Mouse (Mus musculus): ENCODE results near the gene Itgav. TPM values are rescaled to one million over a fixed set of nuclear protein-coding genes. Genes with fewer than 3 reads are reported as not detected.

The Itgav gene
- polyA plus RNA-seq, 1 experiment from 2014 or later = 24.5 TPM

- Histone ChIP-seq H3K36me3 (peaks cover 11% of the 10 kb centered on the region), H3K4me1 (peaks cover 23% of the 10 kb centered on the region), H3K27me3 (replicated peaks) (no peaks in the 10 kb centered on the region), H3K4me3 (no peak overlapping the region), H3K9me3 (replicated peaks) (no peaks in the 10 kb centered on the region), H3K4me2 (no peak overlapping the region), H3K9ac (no peak overlapping the region), H3K27ac (no peak overlapping the region)
- 76% methylated on average over 5 of the region's 5 CpGs for WGBS (ENCODE audit: insufficient replicate concordance)
- ATAC-seq = no peak
Observed at GRCm38 (mm10) chr2:83736836-83737235, 12.6 kb downstream of the Itgav start.

- 77% methylated on average over 14 of the region's 14 CpGs for WGBS (ENCODE audit: insufficient replicate concordance)
Observed at GRCm38 (mm10) chr2:83738586-83739251, 14.5 kb downstream of the Itgav start.

DNA sequence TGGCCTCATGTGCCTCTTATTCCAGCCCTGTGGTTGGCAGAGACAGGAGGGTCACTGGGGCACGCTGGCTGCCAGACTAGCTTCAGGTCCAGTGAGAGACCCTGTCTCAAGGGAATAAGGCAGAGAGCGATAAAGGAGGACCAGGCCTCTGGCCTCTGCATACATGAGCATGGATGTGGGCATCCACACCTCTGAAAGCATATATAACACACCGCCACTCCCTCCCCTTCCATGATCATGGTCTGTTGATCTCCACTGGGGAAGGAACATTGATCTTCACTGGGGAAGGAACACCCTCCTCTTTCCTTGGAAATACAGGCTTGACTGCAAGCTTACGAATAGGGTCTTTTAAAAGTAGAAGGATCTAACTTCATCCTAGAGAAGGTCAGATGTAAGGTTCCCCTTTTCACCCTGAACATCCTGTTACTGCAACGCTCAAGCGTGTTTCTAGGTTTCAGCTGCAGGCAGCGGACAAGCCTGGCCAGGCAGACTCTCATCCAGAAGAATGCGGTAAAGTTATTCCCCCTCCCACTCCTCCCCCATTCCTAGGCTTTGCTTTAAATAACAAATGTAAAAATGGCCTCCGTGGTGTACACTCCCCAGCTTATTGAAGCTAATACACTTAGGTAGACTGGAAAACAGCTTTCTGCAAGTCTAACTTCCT lies 15.4 kb downstream of the Itgav start:
- H3K4me1 ChIP-seq = peaks cover 25% of the 10 kb centered on the region
- WGBS (ENCODE audit: insufficient replicate concordance) = 58% methylated on average over 9 of the region's 9 CpGs
- H3K4me3 ChIP-seq = no peak overlapping the region
- H3K36me3 ChIP-seq = peaks cover 11% of the 10 kb centered on the region
- no peak overlapping the region for H3K9ac ChIP-seq
- H3K27me3 ChIP-seq (replicated peaks) = no peaks in the 10 kb centered on the region
- H3K9me3 ChIP-seq (replicated peaks) = no peaks in the 10 kb centered on the region
- H3K4me2 ChIP-seq = no peak overlapping the region
- no peak for ATAC-seq
- H3K27ac ChIP-seq = no peak overlapping the region

More at GRCm38 (mm10) chr2:83738586-83739251, 14.5 kb downstream of the Itgav start:
- Histone ChIP-seq H3K4me1 (peaks cover 33% of the 10 kb centered on the region), H3K9me3 (replicated peaks) (no peaks in the 10 kb centered on the region), H3K27ac (no peak overlapping the region), H3K4me3 (no peak overlapping the region), H3K9ac (no peak overlapping the region), H3K4me2 (no peak overlapping the region), H3K27me3 (replicated peaks) (no peaks in the 10 kb centered on the region), H3K36me3 (peaks cover 11% of the 10 kb centered on the region)
- ATAC-seq = no peak

GRCm38 (mm10) chr2:83740601-83741031 lies 16.4 kb downstream of the Itgav start:
- Histone ChIP-seq H3K4me3 (no peak overlapping the region), H3K9ac (no peak overlapping the region), H3K4me1 (peaks cover 25% of the 10 kb centered on the region), H3K27ac (no peak overlapping the region), H3K36me3 (peaks cover 11% of the 10 kb centered on the region), H3K4me2 (no peak overlapping the region), H3K27me3 (replicated peaks) (no peaks in the 10 kb centered on the region), H3K9me3 (replicated peaks) (no peaks in the 10 kb centered on the region)
- ATAC-seq = no peak; the same call in 1 of the 2 replicates
- 43% methylated on average over 5 of the region's 5 CpGs for WGBS (ENCODE audit: insufficient replicate concordance)

- no peaks in the 10 kb centered on the region for H3K27me3 ChIP-seq (replicated peaks)
- WGBS (ENCODE audit: insufficient replicate concordance) = 31% methylated on average over 9 of the region's 9 CpGs
- H3K4me3 ChIP-seq = no peak overlapping the region
- peaks cover 3% of the 10 kb centered on the region; the same call in 1 of the 2 replicates for H3K36me3 ChIP-seq
- no peak overlapping the region for H3K9ac ChIP-seq
- no peak for ATAC-seq
- H3K27ac ChIP-seq = no peak overlapping the region
- H3K4me1 ChIP-seq = peaks cover 25% of the 10 kb centered on the region
- H3K9me3 ChIP-seq (replicated peaks) = no peaks in the 10 kb centered on the region
- H3K4me2 ChIP-seq = no peak overlapping the region
Observed at GRCm38 (mm10) chr2:83742210-83742609, 18.0 kb downstream of the Itgav start.

GRCm38 (mm10) chr2:83742836-83743235 lies 18.6 kb downstream of the Itgav start:
- Histone ChIP-seq H3K9ac (no peak overlapping the region), H3K4me3 (no peak overlapping the region), H3K27ac (no peak overlapping the region), H3K36me3 (peaks cover 3% of the 10 kb centered on the region; the same call in 1 of the 2 replicates), H3K9me3 (replicated peaks) (no peaks in the 10 kb centered on the region), H3K27me3 (replicated peaks) (no peaks in the 10 kb centered on the region), H3K4me1 (peaks cover 25% of the 10 kb centered on the region), H3K4me2 (no peak overlapping the region)
- 76% methylated on average over 2 of the region's 2 CpGs for WGBS (ENCODE audit: insufficient replicate concordance)
- ATAC-seq = no peak

- Histone ChIP-seq H3K9me3 (replicated peaks) (no peaks in the 10 kb centered on the region), H3K4me2 (no peak overlapping the region), H3K4me1 (peaks cover 18% of the 10 kb centered on the region), H3K36me3 (peaks cover 10% of the 10 kb centered on the region), H3K27ac (0 out of 2 replicates have a peak overlapping the region, but pooled peaks have one; percentile 17), H3K27me3 (replicated peaks) (no peaks in the 10 kb centered on the region), H3K4me3 (no peak overlapping the region), H3K9ac (no peak overlapping the region)
- 54% methylated on average over 9 of the region's 9 CpGs for WGBS (ENCODE audit: insufficient replicate concordance)
- ATAC-seq = no peak
Observed at GRCm38 (mm10) chr2:83744276-83744952, 20.2 kb downstream of the Itgav start.

- H3K4me2 ChIP-seq = no peak overlapping the region
- H3K4me3 ChIP-seq = no peak overlapping the region
- no peak overlapping the region for H3K27ac ChIP-seq
- no peak overlapping the region for H3K9ac ChIP-seq
- WGBS (ENCODE audit: insufficient replicate concordance) = 47% methylated on average over 6 of the region's 6 CpGs
- no peak for ATAC-seq
- peaks cover 10% of the 10 kb centered on the region for H3K36me3 ChIP-seq
- H3K4me1 ChIP-seq = peaks cover 15% of the 10 kb centered on the region; the same call in 1 of the 2 replicates
- H3K9me3 ChIP-seq (replicated peaks) = no peaks in the 10 kb centered on the region
- H3K27me3 ChIP-seq (replicated peaks) = no peaks in the 10 kb centered on the region
Observed at GRCm38 (mm10) chr2:83745257-83745656, 21.1 kb downstream of the Itgav start.

DNA sequence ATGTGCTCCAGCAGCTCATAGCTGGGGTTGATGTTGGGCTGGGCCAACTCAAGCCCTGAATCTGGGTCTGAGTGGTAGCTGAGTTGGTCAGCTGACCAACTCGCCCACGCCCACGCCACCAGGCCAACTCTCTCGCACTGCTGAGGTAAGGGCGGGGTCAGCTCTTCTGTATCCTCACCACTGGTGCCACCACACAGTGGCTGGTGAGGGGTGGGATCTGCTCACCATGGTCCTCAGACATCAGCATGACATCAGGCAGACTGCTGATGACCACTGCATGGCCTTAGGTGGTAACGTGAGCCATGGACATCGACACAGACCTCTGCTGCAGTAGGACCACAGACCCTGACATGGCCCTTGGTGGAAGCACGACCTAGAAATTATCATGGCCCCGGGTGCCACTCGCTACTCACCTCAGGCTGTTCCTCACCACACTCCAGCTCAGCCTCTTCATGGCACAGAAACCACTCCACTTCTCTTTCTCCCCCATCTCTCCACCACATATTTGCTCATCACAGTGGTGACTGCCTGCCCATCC lies 24.5 kb downstream of the Itgav start:
- no peaks in the 10 kb centered on the region for H3K27me3 ChIP-seq (replicated peaks)
- no peak overlapping the region for H3K9ac ChIP-seq
- WGBS (ENCODE audit: insufficient replicate concordance) = 71% methylated on average over 10 of the region's 10 CpGs
- H3K9me3 ChIP-seq (replicated peaks) = no peaks in the 10 kb centered on the region
- H3K4me3 ChIP-seq = no peak overlapping the region
- H3K4me2 ChIP-seq = no peak overlapping the region
- peaks cover 10% of the 10 kb centered on the region for H3K36me3 ChIP-seq
- no peak overlapping the region for H3K27ac ChIP-seq
- ATAC-seq = no peak; the same call in 1 of the 2 replicates
- H3K4me1 ChIP-seq = no peaks in the 10 kb centered on the region

GRCm38 (mm10) chr2:83753008-83753407 lies 28.8 kb downstream of the Itgav start:
- no peak overlapping the region for H3K4me3 ChIP-seq
- H3K27ac ChIP-seq = no peak overlapping the region
- ATAC-seq = no peak
- H3K9me3 ChIP-seq (replicated peaks) = no peaks in the 10 kb centered on the region
- no peaks in the 10 kb centered on the region for H3K4me1 ChIP-seq
- H3K27me3 ChIP-seq (replicated peaks) = no peaks in the 10 kb centered on the region
- no peak overlapping the region for H3K9ac ChIP-seq
- peaks cover 25% of the 10 kb centered on the region for H3K36me3 ChIP-seq
- 73% methylated on average over 5 of the region's 5 CpGs for WGBS (ENCODE audit: insufficient replicate concordance)
- no peak overlapping the region for H3K4me2 ChIP-seq

GRCm38 (mm10) chr2:83754306-83754837 lies 30.2 kb downstream of the Itgav start:
- peaks cover 14% of the 10 kb centered on the region for H3K36me3 ChIP-seq
- ATAC-seq = no peak
- no peaks in the 10 kb centered on the region; the same call in 1 of the 2 replicates for H3K4me1 ChIP-seq
- no peaks in the 10 kb centered on the region for H3K27me3 ChIP-seq (replicated peaks)
- H3K4me3 ChIP-seq = no peak overlapping the region
- no peak overlapping the region for H3K27ac ChIP-seq
- H3K9me3 ChIP-seq (replicated peaks) = no peaks in the 10 kb centered on the region
- H3K4me2 ChIP-seq = no peak overlapping the region
- H3K9ac ChIP-seq = no peak overlapping the region
- 68% methylated on average over 5 of the region's 5 CpGs for WGBS (ENCODE audit: insufficient replicate concordance)

All from liver, embryonic 12.5 days (tissue).